Mouse (Mus musculus) intestine, embryonic 15.5 days (tissue): ENCODE results near the gene Clk1. TPM values are rescaled to one million over a fixed set of nuclear protein-coding genes. Genes with fewer than 3 reads are reported as not detected.
A peak's percentile ranks its signal among the peaks of the same experiment; 100 is the strongest.
"Not testable (repeated sequence)": the region's sequence is repeated elsewhere in the genome, so short reads cannot be mapped to it uniquely, and the experiment has no call there.

Experiments
- ATAC-seq: fragments of 200-750 bp; cut with Nextera tagmentation; 2 replicates; pipeline ENCODE4 v1.8.0; 2017; ENCODE audit warnings: moderate TSS enrichment, moderate library complexity
- H3K27ac ChIP-seq: fragments of 300-500 bp; sonication (generic); 2 replicates; pipeline ENCODE4 v1.5.1; 2015; ENCODE audit warnings: mild to moderate bottlenecking, inconsistent platforms
- H3K27me3 ChIP-seq: fragments of 300-500 bp; sonication (generic); replicated peaks from 2 replicates; pipeline ENCODE4 v1.6.1; 2015; ENCODE audit warnings: inconsistent platforms
- H3K36me3 ChIP-seq: fragments of 300-500 bp; sonication (generic); 2 replicates; pipeline ENCODE4 v1.6.1; 2015; ENCODE audit warnings: inconsistent platforms
- H3K4me1 ChIP-seq: fragments of 300-500 bp; sonication (generic); replicated peaks from 2 replicates; pipeline ENCODE4 v1.6.1; 2015; ENCODE audit warnings: inconsistent platforms
- H3K4me2 ChIP-seq: fragments of 300-500 bp; sonication (generic); replicated peaks from 2 replicates; pipeline ENCODE4 v1.6.1; 2015; ENCODE audit warnings: mild to moderate bottlenecking, inconsistent platforms
- H3K4me3 ChIP-seq: fragments of 300-500 bp; sonication (generic); replicated peaks from 2 replicates; pipeline ENCODE4 v1.5.1; 2015; ENCODE audit warnings: inconsistent platforms
- H3K9ac ChIP-seq: fragments of 300-500 bp; sonication (generic); 2 replicates; pipeline ENCODE4 v1.6.1; 2015; ENCODE audit warnings: inconsistent platforms
- H3K9me3 ChIP-seq: fragments of 300-500 bp; sonication (generic); 2 replicates; pipeline ENCODE4 v1.6.1; 2016; ENCODE audit warnings: inconsistent platforms
- WGBS: fragments of 180-500 bp; shearing (Covaris S2); methylation state at CpG from one replicate; pipeline ENCODE4 v1.1.7; 2015; 5-methylcytosine and 5-hydroxymethylcytosine counted together
- polyA plus RNA-seq: library from polyadenylated mRNA; unstranded; fragments of >200 nt; fragmentation: Nextera tagmentation; extraction: Ambion mirVana; gene quantifications from 2 replicates; pipeline ENCODE4 v1.2.1, GENCODE M21; 2015

Gene Clk1
- polyA plus RNA-seq, 1 experiment from 2014 or later, result 157 TPM

DNA sequence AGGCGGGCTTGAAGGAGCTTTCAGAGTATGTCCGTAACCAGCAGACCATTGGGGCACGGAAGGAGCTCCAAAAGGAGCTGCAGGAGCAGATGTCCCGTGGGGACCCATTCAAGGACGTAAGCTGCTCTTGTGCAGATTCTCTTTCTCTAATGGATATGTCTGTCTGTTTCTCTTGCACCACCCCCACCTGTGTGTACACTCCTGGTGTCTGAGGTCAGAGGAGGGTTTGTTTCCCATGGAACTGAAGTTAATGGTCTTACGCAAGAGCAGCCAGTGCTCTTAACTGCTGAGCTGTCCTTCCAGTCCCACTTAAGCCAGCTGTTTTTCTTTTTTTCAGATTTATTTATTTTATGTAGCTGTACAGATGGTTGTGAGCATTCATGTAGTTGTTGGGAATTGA is 22.5 kb downstream of the Clk1 start:
- Histone ChIP-seq H3K4me2 (no peak overlapping the region), H3K27ac (no peak overlapping the region), H3K27me3 (no peaks in the 10 kb centered on the region), H3K9me3 (no peaks in the 10 kb centered on the region), H3K9ac (no peak overlapping the region), H3K4me1 (no peaks in the 10 kb centered on the region), H3K36me3 (peaks cover 30% of the 10 kb centered on the region), H3K4me3 (no peak overlapping the region)
- WGBS, result 82% methylated on average over 6 of the region's 6 CpGs
- no peak for ATAC-seq

GRCm38 (mm10) chr1:58397731-58398130 is 26.1 kb downstream of the Clk1 start:
- peaks cover 33% of the 10 kb centered on the region for H3K36me3 ChIP-seq
- no peak overlapping the region for H3K4me2 ChIP-seq
- H3K9me3 ChIP-seq, result no peaks in the 10 kb centered on the region
- ATAC-seq, result no peak
- no peaks in the 10 kb centered on the region for H3K4me1 ChIP-seq
- H3K27ac ChIP-seq, result no peak overlapping the region
- H3K9ac ChIP-seq, result no peak overlapping the region
- no peak overlapping the region for H3K4me3 ChIP-seq
- 91% methylated on average over 6 of the region's 6 CpGs for WGBS
- H3K27me3 ChIP-seq, result no peaks in the 10 kb centered on the region

DNA sequence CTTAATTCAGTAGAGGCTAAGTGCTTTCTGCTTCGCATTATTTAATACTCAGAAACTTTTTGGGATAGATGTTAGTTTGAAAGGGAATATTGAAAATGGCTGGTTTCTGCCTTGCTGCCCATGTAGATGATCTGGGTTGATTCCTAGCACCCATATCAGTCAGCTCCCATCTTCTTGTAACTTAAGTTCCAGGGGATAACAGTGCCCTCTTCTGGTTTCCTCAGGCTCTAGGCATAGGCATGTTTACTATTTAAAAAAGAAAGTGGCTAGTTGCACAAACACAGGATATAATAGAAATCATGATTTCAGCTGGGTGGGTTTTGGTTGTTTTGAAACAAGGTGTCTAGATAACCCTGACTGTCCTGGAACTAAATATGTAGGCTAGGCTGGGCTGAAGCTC is 27.7 kb downstream of the Clk1 start:
- no peak for ATAC-seq
- peaks cover 24% of the 10 kb centered on the region for H3K36me3 ChIP-seq
- H3K4me2 ChIP-seq, result no peak overlapping the region
- peaks cover 7% of the 10 kb centered on the region for H3K4me1 ChIP-seq
- no peak overlapping the region for H3K4me3 ChIP-seq
- no peak overlapping the region for H3K9ac ChIP-seq
- no peak overlapping the region for H3K27ac ChIP-seq
- H3K9me3 ChIP-seq, result no peaks in the 10 kb centered on the region
- H3K27me3 ChIP-seq, result no peaks in the 10 kb centered on the region
- 97% methylated on average over 1 of the region's 1 CpGs for WGBS

- Histone ChIP-seq H3K27ac (no peak overlapping the region), H3K4me2 (no peak overlapping the region), H3K27me3 (no peaks in the 10 kb centered on the region), H3K4me1 (peaks cover 8% of the 10 kb centered on the region), H3K36me3 (peaks cover 16% of the 10 kb centered on the region; the same call in 1 of the 2 replicates), H3K9me3 (no peaks in the 10 kb centered on the region), H3K4me3 (no peak overlapping the region), H3K9ac (no peak overlapping the region)
- 97% methylated on average over 3 of the region's 3 CpGs for WGBS
- ATAC-seq, result no peak
Observed at GRCm38 (mm10) chr1:58395341-58395740, 28.5 kb downstream of the Clk1 start.

DNA sequence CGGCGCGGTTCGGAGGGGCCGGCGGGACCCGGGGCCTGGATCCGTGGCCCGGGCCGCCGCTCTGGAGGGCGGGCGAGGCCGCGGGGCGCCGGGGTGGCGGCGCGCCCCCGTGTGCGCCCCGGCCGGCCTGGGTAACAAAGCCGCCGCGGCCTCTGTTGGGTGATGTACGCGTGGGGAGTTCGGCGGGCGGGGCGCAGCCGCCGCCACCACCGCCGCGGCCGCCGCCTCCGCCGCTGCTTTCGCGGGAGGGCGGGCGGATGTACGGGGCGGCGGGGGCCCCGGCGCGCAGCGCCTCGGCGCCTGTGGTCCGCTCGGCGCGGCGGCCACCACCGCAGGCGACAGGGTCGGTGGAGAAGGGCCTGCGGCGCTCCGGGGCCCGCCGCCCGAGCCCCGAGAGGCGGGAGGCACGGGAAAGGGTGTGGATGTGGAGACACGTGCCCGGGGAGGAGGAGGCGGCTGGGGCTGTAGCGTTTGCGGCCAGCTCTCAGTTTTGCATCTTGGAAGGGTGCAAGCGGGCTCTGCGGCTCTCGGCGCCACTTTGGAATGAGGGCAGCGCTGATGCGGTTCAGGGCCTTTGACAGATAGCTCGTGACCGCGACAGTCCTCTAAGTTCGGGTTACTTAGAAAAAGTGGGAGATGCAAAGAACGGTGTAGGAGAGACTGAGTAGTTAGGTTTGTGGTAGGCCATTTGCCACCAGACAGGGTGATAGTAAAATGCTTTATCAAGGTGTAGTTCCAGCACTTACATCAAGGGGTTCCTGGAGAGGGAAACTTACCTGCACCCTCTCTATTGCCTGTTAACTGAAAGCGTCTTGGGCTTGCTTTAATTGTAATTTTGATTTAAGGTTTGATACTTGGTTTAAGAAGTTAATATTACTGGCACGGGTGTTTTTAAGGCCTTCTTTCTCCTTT is 30.3 kb downstream of the Clk1 start:
- peak overlapping the region; percentile 97 for H3K4me3 ChIP-seq
- H3K9ac ChIP-seq, result peak overlapping the region; percentile 91
- H3K27me3 ChIP-seq, result no peaks in the 10 kb centered on the region
- no peaks in the 10 kb centered on the region for H3K9me3 ChIP-seq
- H3K36me3 ChIP-seq, result peaks cover 14% of the 10 kb centered on the region; the same call in 1 of the 2 replicates
- H3K4me1 ChIP-seq, result peaks cover 8% of the 10 kb centered on the region
- ATAC-seq, result peak; percentile 79
- H3K27ac ChIP-seq, result peak overlapping the region; percentile 97
- under 1% methylated on average over 54 of the region's 90 CpGs for WGBS
- peak overlapping the region; percentile 57 for H3K4me2 ChIP-seq

DNA sequence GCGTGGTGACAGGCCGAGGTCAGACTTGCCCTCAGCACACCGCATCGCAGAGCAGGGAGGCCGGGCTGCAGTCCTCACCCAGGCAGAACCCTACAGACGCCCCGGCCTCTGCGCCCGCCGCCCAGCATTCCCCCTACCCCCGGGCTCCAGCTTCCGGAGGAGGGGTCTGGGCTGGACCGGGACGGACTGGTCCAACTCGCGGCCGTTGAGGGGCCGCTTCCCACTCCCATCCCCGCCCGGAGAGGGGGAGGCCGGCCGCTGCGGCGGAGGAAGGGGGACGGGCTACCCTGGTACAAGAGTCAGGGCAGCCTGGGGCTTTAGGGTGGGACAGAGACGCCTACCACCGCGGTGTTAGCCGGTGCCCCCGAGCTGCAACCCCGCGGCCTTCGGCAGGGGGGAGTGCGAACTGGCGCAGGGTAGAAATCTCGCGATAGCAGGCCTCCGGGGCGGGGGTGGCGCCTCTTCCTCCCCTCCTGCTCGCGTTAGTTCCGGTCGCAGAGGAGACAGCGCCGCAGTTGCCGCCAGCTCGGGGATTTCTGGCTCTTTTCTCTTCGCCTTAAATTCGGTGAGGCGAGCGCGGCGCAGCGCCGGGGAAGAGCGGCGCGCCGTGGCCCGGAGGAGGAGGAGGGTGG is 31.1 kb downstream of the Clk1 start, which contains the start of gene Bzw1:
Bzw1 (plus strand) TSS at position 247 of the 632 bp plus-strand sequence.
- Histone ChIP-seq H3K27me3 (no peaks in the 10 kb centered on the region), H3K9ac (peak within 1 kb of the TSS; percentile 91), H3K27ac (peak within 1 kb of the TSS; percentile 97), H3K4me3 (peak within 1 kb of the TSS; percentile 97), H3K36me3 (peaks cover 14% of the 10 kb centered on the region; the same call in 1 of the 2 replicates), H3K4me2 (peak within 1 kb of the TSS; percentile 74), H3K9me3 (no peaks in the 10 kb centered on the region), H3K4me1 (peaks cover 8% of the 10 kb centered on the region)
- WGBS, result under 1% methylated on average over 51 of the region's 61 CpGs
- peak; percentile 99 for ATAC-seq

GRCm38 (mm10) chr1:58392268-58392651 is 31.6 kb downstream of the Clk1 start:
- under 1% methylated on average over 15 of the region's 16 CpGs for WGBS
- H3K4me2 ChIP-seq, result peak overlapping the region; percentile 74
- peak overlapping the region; percentile 97 for H3K4me3 ChIP-seq
- no peaks in the 10 kb centered on the region for H3K27me3 ChIP-seq
- ATAC-seq, result no peak; the same call in 1 of the 2 replicates
- H3K27ac ChIP-seq, result peak overlapping the region; percentile 97
- H3K9me3 ChIP-seq, result no peaks in the 10 kb centered on the region
- peak overlapping the region; percentile 91 for H3K9ac ChIP-seq
- peaks cover 8% of the 10 kb centered on the region for H3K4me1 ChIP-seq
- peaks cover 13% of the 10 kb centered on the region; the same call in 1 of the 2 replicates for H3K36me3 ChIP-seq

DNA sequence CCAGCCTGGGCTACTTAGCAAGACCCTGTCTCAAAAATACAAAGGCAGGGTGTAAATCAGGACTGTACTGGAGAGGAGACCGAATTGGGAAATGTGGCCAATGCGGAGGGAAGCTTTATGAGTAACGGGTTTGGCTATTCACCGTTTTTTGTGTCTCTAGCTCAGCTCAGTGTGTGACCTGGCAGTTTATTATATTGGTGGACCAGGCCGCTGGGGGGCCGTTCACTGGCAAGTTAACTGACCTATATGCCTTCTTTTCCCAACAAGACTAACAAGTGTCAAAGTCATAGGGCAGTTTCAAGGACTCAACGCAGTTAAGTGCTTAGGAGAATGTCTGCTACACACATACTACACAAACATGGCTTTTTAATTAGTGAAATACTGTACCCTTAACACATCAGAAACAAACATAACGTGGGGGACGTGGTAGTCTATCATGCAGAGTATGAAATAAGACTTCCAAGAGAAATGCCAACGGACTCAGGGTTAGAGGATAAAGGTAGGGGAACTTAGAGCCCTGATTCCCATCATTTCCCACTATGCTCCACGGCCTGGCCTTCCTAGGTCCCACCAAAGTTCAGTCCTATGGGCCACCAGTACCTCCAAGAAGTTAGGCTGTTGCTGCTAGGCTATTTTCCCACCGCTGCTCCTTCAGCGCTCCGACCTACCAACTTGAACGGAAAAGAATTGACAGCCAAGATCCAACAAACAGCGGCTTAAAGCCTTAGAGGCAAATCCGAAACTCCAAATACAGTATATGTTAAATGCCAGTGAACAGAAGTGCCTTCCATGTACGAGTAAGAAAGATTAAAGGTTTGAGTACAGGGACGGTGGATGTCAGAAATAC is 32.2 kb downstream of the Clk1 start:
- Histone ChIP-seq H3K4me3 (peak overlapping the region; percentile 97), H3K27ac (peak overlapping the region; percentile 97), H3K4me1 (peaks cover 8% of the 10 kb centered on the region), H3K27me3 (no peaks in the 10 kb centered on the region), H3K9me3 (no peaks in the 10 kb centered on the region), H3K9ac (peak overlapping the region; percentile 91), H3K36me3 (0 out of 2 replicates have a peak, but pooled peaks cover 8% of the 10 kb centered on the region), H3K4me2 (peak overlapping the region; percentile 74)
- 39% methylated on average over 19 of the region's 19 CpGs for WGBS
- ATAC-seq, result no peak

- Histone ChIP-seq H3K9me3 (no peaks in the 10 kb centered on the region), H3K27ac (no peak overlapping the region), H3K27me3 (no peaks in the 10 kb centered on the region), H3K9ac (no peak overlapping the region), H3K36me3 (no peaks in the 10 kb centered on the region), H3K4me2 (no peak overlapping the region), H3K4me3 (no peak overlapping the region), H3K4me1 (no peaks in the 10 kb centered on the region)
- 77% methylated on average over 5 of the region's 5 CpGs for WGBS
- no peak for ATAC-seq
Observed at GRCm38 (mm10) chr1:58382586-58383281, 41.1 kb downstream of the Clk1 start.

GRCm38 (mm10) chr1:58375574-58376147 is 48.2 kb downstream of the Clk1 start:
- no peak for ATAC-seq
- H3K9ac ChIP-seq, result no peak overlapping the region
- H3K9me3 ChIP-seq, result no peaks in the 10 kb centered on the region
- no peaks in the 10 kb centered on the region for H3K27me3 ChIP-seq
- no peaks in the 10 kb centered on the region for H3K4me1 ChIP-seq
- WGBS, result 72% methylated on average over 3 of the region's 3 CpGs
- H3K27ac ChIP-seq, result no peak overlapping the region
- no peak overlapping the region for H3K4me3 ChIP-seq
- no peaks in the 10 kb centered on the region for H3K36me3 ChIP-seq
- H3K4me2 ChIP-seq, result no peak overlapping the region

DNA sequence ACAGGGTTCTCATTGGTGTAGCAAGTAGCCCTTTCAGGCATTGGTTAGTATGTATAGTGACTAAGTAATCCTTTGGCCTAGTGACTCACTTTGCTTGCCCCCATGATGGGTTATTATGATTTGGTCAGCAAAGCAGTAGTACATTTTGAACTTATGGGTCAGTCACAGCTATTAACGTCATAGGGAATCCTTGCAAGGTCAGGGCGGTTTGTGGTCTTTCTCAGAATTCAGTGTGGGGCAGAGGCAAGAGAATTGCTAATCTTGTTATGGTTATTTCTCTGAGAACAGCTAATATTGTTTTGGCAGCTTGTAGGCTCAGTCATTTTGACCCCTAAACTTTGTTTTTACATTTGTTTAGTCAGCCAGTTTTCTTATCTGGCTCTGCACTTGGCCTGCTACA is 49.6 kb downstream of the Clk1 start:
- ATAC-seq, result not testable (repeated sequence)

More for the DNA sequence above, 49.6 kb downstream of the Clk1 start:
- H3K4me1 ChIP-seq, H3K27ac ChIP-seq, H3K27me3 ChIP-seq, H3K36me3 ChIP-seq, H3K9ac ChIP-seq, H3K4me3 ChIP-seq, H3K9me3 ChIP-seq, H3K4me2 ChIP-seq: not testable (repeated sequence)
- 76% methylated on average over 2 of the region's 2 CpGs for WGBS
